Mouse (Mus musculus) erythroid progenitor cell, adult 5-6 weeks (primary cell): ENCODE measurements around the gene Apoa4. TPM values are rescaled to one million over a fixed set of nuclear protein-coding genes. Genes with fewer than 3 reads are reported as not detected.

Experiments used
- ATAC-seq: replicated peaks from 2 replicates; pipeline ENCODE4 v1.8.0; 2016; ENCODE audit warnings: moderate number of reproducible peaks, mild to moderate bottlenecking, moderate TSS enrichment, inconsistent platforms; ENCODE audit not compliant: poor library complexity, low FRiP score, severe bottlenecking
- total RNA-seq, 2 experiments: library from RNA; stranded (forward) in 1 of 2; stranded (reverse) in 1 of 2; fragments of 150-400 nt in 1 of 2; fragments of 186-747, 209-891 nt in 1 of 2; gene quantifications; 2 replicates each; pipeline versions ENCODE4 v1.2.3 to v1.2.4; 2015 to 2017; ENCODE audit warnings: low replicate concordance in 2 of 2

Gene Apoa4
- total RNA-seq, 2 experiments from 2014 or later = not detected

DNA sequence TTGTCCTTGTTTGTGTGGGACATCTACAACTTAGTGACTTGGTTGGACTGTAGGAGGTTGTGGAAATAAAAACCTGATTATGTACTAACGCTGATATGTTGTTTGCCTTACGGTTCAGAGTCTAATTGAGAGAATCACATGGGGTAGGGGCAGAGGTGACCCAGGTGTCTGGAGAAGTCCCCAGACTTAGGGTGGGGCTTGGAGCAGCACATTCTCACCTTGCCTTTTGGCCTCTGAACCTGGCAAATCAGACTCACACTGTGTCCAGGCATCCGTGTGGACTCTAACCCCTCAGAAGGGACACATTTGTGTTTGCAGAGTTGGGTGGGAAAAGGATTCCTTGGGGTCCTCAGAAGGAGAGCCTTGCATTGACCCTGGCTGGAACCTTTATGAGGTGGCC, 16.4 kb upstream of the Apoa4 start:
- no peak for ATAC-seq

DNA sequence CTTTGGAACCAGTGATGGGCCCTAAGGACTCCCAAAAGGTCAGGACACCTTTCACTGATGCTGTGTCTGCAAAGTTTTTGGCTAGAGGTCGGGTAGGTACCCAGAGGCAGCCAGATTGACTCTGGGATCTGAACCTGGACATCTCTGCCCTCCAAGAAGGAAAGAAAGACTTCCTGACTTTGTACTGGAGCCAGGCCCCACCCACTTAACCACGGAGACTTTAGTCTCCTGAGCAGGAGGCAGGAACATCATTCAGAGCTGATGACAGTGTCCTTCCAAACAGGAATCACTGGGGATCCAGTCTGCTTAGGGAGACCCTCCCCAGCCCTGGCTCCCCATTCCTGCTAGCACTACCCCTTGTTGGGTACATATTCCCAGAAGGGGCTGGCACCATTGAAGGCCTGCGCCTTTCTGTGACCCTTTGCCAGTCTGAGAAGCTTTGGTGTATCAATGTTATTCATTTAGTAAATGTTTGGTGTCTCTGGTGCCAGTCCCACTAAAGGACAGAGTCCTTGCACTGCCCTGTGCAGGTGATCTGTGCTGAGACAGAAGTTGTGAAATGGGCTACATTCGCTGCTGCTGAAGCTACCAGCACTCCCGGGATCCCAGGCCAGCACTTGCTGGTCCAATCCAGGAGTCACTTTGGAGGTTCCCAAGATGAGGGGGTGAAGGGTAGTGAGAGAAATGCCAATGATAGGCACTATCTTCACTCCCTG, 15.4 kb upstream of the Apoa4 start:
- ATAC-seq = no peak

DNA sequence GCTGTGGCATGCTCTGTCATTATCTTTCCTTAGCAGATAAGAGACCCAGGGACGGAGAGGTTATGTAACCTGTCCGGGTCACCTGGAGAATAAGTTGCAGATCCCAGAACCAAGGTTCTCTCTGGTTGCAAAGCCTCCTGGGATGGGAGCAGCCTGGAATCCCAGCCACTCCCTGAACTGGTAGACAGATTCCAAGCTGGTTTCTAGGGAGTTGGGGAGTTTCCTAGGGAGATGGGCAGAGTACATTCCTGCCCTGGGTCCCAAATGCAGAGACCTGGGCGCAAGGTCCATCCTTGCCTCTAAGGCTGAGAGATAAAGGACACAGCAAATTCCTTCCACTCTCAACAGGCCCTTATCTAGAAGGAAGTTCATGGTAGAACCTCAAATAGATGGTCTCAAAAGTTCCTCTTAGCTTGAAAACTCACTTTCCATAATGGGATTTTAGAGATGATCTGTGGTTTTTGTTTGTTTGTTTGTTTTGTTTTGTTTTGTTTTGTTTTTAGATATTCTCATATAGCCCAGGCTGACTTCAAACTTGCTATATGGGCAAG, 13.4 kb upstream of the Apoa4 start:
- no peak for ATAC-seq

DNA sequence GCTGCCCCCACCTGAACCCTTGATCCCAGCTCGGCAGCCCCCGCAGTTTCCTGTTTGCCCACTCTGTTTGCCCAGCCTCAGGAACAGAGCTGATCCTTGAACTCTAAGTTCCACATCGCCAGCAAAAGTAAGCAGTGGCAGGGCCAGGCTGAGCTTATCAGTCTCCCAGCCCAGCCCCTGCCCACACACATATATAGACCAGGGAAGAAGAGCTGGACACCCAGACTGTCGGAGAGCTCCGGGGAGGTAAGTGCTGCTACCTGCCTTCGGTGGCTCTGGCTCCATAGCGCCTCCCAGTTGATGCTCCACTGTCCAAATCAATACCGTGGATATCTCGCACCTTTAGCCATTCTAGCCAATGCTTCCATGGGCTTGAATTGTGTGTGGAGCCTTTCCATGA, 12.0 kb upstream of the Apoa4 start, which contains the start of gene Apoa1:
Gene Apoa1 (plus strand): TSS at position 90 of the 400 bp plus-strand sequence.
- ATAC-seq = no peak

DNA sequence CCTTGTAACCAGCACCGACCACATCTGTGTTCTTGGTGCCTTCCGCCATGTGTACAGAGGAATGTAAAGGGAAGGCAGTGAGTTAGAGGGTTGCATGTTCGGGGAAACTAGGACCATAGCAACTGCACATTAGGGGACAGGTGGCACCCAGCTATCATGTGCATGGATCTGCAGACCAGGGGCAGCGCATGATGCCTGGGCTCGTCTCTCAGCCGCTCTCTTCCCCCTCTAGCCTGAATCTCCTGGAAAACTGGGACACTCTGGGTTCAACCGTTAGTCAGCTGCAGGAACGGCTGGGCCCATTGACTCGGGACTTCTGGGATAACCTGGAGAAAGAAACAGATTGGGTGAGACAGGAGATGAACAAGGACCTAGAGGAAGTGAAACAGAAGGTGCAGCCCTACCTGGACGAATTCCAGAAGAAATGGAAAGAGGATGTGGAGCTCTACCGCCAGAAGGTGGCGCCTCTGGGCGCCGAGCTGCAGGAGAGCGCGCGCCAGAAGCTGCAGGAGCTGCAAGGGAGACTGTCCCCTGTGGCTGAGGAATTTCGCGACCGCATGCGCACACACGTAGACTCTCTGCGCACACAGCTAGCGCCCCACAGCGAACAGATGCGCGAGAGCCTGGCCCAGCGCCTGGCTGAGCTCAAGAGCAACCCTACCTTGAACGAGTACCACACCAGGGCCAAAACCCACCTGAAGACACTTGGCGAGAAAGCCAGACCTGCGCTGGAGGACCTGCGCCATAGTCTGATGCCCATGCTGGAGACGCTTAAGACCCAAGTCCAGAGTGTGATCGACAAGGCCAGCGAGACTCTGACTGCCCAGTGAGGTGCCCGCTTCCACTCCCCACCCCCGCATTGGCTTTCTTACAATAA, 10.7 kb upstream of the Apoa4 start:
- no peak for ATAC-seq

DNA sequence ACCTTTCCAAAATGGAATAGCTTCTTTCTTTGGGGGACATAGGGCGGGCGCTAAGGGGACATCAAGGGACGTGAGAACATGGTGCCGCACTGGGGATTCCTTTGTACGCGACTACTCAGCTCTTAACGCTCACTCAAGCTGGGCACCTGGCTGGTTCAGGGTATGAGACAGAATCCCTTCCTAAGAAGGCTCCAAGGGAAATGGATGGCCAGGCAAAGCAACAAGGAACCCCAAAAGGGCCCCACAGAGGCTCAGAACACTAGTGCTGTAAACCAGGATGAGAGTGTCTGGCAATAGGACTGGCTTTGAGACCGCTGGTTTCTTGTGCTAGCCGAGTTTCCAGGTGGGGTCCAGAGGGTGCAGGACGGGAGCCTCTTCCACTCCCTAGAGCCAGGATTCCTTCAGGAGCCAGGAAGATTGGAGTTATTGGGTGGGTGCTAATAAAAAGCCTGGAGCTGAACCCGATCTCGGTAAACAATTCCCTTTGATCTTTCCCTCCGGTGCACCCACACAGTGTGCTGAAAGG, 10.0 kb upstream of the Apoa4 start:
- no peak for ATAC-seq

DNA sequence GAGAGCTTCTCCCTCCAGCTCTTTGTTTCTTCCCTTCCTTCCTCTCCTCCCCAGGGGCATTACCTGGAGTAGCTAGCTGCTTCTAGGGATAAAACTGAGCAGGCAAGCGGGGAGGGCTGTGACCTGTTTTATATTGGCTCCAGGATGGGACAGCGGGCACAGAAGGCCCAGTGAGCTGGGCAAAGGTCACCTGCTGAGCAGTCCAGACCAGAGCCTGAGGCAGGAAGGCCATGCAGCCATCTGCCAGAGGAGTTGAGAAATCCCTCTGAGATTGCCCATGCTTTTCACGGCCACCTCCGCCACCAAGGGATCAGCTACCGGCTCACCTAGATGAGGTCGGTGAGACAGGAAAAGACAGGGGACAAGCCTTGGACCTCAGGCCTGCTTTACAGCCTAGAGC, 5.3 kb upstream of the Apoa4 start:
- ATAC-seq = no peak

DNA sequence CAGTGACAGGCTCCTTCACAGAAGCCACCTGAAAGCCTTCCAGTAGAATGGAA, 5.1 kb upstream of the Apoa4 start, which contains the start of gene Apoc3:
Gene Apoc3 (minus strand): TSS at position 41 of the 53 bp plus-strand sequence.
- no peak for ATAC-seq

DNA sequence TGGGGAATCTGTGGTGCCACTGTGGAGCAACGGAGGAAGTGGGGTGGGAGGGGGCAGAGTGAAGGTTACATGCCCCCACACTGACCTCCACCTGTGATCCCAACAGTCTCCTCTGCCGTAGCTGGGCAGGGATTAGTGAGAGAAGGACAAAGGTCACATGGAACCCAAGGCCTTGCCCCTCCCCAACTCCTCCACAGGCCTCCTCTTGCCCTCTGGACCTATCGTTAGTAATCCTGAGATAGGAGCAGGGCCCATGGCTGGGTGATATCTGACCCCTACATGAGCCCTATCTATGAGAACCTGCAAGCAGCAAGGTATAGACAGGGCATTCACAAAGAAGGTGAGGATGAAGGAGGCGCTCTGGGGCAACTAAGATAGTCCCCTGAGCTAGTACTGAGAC, 4.8 kb upstream of the Apoa4 start:
- ATAC-seq = no peak

DNA sequence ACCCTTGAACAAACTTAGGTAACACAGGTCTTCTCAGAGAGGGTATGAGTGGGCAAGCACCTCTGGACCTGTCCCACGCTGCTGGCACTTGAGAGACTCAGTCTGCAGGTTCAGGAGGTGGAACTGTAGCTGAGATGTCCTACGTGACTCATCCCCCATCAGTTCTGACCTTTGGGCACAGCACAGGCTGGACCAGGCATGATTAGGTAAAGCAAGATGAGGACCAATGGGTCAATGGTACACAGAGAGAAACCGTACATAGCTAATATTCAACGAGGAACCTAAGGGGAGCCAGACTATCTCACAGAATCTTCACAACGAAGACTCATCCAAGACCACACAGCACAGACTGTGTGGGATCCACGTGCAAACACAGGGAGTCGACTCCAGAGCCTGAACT, 1.6 kb upstream of the Apoa4 start:
- no peak for ATAC-seq

DNA sequence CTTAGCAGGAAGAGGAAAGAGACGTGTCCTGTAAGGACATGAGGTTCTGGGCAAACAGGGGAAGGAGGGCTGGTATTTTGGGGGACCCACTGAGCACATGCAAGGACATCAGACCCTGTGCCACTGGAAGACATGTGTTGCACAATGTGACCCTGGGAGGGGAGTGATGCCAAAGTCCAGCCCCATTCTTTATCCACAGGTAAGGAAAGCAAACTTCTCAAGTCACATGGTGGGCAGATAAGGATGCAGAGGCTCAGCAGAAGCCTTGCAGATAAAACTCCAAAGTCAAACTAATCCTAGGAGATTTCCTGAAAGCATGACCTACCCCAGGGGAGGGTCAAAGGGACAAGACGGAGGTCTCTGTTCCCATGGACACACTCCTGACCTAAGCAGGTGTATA, 1.3 kb downstream of the Apoa4 start:
- ATAC-seq = no peak

DNA sequence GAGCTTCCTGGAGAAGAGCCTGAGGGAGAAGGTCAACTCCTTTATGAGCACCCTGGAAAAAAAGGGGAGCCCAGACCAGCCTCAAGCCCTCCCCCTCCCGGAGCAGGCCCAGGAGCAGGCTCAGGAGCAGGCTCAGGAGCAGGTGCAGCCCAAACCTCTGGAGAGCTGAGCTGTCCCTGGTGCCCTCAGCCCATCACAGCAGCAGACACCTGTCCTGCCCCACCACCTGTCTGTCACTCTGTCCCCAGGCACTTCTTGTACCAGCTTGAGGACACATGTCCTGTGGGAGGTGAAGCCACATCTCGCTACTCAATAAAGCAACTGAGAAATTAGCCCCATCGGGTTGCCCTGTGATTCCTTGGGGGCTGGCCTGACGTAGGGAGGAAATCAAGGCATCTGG, 2.6 kb downstream of the Apoa4 start:
- ATAC-seq = no peak

DNA sequence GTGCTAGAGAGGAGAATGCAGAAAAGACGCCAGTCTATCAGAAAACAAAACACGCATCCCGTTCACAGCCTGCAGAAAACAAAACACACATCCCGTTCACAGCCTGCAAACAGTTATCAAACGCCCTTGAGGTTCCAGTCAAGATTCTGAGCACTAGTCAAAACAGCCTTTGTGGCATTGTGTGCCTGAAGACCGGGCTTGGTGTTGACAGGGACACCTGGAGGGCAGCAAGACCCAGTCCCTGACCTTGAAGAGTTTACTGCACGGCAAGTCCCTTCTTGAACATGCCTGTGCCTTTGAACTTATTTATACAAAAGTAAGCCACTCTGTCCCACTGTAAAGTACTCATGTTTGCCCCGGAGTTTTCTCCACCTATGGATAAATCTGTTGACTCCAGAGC, 3.1 kb downstream of the Apoa4 start:
- ATAC-seq = no peak

DNA sequence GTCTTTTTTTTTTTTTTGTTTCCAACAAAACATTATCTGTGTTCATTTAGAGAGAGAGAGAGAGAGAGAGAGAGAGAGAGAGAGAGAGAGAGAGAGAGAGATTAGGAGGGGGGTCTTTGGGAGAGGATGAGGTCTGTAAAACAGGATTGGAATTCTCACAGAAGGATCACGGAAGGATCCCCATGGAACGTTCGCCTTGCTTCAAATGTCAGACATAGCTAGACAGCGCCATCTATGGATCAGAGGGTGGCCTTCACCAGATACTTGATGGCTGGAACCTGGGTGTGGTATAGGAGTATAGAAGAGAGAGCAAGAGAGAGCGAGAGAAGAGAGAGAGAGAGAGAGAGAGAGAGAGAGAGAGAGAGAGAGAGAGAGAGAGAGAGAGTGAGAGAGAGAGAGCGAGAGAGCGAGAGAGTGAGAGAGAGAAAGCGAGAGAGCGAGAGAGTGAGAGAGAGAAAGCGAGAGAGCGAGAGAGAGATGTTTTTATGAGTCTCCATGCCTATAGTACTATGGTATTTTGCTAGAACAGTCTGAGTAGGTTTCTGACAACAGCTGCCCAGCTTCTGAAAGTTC, 6.3 kb downstream of the Apoa4 start:
- no peak for ATAC-seq

DNA sequence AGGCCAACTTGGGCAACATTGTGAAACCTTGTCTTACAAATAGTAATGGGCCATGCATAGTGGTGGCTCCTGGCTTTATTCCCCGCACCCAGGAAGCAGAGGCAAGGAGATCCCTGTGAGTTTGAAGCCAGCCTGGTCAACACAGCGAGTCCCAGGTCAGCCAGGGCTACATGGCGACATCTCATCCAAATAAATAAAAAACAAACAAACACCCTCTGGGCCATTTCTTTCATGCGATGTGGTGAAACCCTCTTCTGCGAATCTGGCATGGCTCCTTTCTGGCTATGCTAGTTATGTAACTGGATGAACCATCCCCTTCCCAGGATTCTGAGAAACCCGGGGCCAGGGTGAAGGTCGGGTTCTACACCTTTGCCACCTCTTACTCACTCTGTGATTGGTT, 15.7 kb downstream of the Apoa4 start:
- ATAC-seq = no peak

DNA sequence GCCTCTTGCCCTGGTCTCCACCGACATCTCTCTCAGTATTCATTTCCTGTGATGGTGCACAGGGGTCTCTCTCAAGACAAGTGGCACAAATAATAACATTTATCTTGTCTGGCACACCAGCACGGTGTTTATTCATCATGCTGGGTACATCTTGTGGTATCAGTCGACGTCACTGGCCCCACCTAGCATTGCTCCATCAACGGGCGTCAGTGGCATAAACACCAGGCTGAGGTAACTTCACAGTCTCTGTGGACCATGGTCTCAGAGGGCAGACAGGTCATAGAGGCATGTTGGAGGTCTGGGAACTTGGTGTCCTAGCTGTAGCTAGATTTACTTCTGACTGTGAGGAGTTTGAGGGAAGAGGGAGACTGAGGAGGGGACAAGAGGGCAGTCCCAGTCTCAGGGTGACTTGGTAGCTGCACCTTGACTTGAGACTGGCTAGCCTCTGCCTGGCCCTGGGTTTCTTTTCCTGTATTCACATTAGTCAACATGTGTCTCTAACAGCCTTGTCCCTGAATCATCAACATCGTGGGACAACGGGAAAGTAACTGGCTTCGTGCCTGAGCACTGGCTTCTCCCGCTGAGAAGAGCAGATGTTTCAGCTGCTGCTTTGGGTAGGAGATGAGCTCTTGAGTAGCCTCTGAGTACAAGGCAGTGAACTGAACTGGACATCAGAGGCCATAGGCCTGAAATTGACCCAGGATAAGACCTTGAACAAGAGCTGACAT, 16.3 kb downstream of the Apoa4 start:
- ATAC-seq = no peak

DNA sequence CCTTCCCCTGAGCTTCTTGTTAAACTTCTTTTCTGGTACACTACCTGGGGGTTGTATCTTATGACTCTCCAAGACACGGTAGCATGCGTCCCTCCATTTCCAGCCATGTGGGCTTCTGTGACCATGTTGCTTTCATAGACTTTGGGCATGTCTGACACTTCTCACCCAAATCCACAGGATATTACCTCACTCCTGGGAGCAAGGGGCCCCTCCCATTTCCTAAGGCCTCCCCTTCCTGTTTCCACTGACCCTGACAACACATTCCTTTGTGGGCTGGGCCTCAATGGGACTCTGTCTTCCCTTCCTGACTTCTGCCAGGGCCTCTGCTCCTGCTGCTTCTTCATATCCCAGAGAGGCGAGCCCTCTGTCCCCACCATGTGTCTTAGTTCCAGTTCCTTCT, 17.1 kb downstream of the Apoa4 start:
- ATAC-seq = no peak

DNA sequence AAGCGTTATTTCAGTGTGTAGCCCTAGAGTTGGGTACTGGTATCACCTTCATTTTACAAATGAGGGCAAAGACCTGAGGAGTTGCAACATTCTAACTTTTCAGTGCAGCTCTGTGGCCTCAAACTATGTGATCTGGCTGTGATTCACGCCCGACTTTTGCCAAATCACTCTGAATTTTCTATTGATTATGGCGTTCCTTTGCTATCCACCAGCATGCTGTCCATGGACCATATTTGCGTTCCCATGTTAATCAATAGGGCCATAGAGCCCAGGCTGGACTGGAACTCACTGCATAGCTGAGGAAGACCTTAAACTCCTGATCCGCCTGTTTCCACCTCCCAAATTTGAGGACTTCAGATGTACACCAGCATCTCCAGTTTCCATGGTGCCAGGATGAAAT, 18.6 kb downstream of the Apoa4 start:
- ATAC-seq = no peak

DNA sequence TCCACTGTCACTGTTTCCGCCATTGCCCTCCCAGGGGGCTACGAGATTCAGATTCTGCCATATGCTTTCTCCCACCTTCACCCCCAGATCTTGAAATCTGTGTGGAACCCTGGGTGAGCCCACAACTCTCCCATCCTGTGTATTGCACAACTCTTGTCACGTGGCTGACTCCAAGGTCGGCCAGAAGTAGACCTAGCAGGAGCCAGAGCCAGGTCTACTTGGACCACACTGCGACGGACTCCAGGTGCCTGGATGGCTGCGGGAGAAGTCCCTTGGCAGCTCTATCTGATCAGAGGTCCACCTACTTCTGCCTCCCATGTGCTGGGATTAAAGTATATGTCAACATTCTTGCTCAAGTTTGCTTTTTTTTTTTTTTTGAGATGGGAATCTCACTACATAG, 20.6 kb downstream of the Apoa4 start:
- ATAC-seq = no peak

DNA sequence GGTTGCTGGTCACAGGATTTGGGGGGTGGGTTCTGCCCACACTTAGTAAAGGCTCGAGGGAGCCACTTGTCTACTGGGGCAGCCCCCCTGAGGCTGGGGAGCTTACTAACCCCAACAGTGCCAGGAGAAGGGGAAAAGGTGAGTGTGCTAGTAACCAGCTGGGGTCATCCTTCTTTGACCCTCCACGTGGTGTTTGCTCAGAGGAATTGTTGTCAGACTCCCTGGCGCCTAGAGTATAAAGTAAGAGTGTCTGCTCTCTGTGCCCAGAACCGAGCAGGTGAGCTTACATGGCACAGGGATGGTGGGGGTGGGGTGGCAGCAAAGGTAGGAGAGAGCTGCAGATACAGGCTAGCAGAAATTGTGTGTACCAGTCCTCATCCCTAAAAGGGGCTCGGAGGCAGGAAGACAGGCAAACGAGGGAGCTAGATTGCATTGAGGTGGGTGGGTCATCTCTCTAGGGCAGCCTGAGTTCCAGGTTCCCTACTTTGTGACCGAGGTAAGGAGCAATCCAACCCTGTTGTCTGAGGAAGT, 27.9 kb downstream of the Apoa4 start, which contains the start of gene Apoa5:
Gene Apoa5 (plus strand): TSS at position 291 of the 531 bp plus-strand sequence.
- ATAC-seq = no peak
